Mouse (Mus musculus) layer of hippocampus, adult 11-12 months (tissue): ENCODE measurements around the gene Cnot8.
A peak's percentile ranks its signal among the peaks of the same experiment; 100 is the strongest.
"Not testable (repeated sequence)": the region's sequence is repeated elsewhere in the genome, so short reads cannot be mapped to it uniquely, and the experiment has no call there.

Source experiments
- DNase-seq: peaks from one replicate; pipeline ENCODE4 v3.0.0; 2022; ENCODE audit warnings: low spot score

Gene Cnot8

GRCm38 (mm10) chr11:58103697-58104306 lies at the start of gene Cnot8:
Gene Cnot8 (plus strand): TSS chr11:58104153.
- DNase-seq, result peak; percentile 99

GRCm38 (mm10) chr11:58057455-58057854 lies 46.5 kb upstream of the Cnot8 start:
- peak; percentile 61 for DNase-seq

GRCm38 (mm10) chr11:58059752-58060151 lies 44.2 kb upstream of the Cnot8 start:
- not testable (repeated sequence) for DNase-seq

- DNase-seq, result not testable (repeated sequence)
Observed at GRCm38 (mm10) chr11:58061218-58061617, 42.7 kb upstream of the Cnot8 start.

- DNase-seq, result no peak
Observed at GRCm38 (mm10) chr11:58062586-58062985, 41.4 kb upstream of the Cnot8 start.

- DNase-seq, result no peak
Observed at GRCm38 (mm10) chr11:58065025-58065424, 38.9 kb upstream of the Cnot8 start.

- DNase-seq, result no peak
Observed at GRCm38 (mm10) chr11:58072978-58073377, 31.0 kb upstream of the Cnot8 start.

GRCm38 (mm10) chr11:58077270-58077669 lies 26.7 kb upstream of the Cnot8 start:
- no peak for DNase-seq

- DNase-seq, result no peak
Observed at GRCm38 (mm10) chr11:58081716-58082115, 22.2 kb upstream of the Cnot8 start.

- DNase-seq, result no peak
Observed at GRCm38 (mm10) chr11:58092541-58092940, 11.4 kb upstream of the Cnot8 start.

- DNase-seq, result no peak
Observed at GRCm38 (mm10) chr11:58093021-58093528, 10.9 kb upstream of the Cnot8 start, which contains the start of gene Gm12248. Gene Gm12248 (minus strand): TSS chr11:58093134.

- no peak for DNase-seq
Observed at GRCm38 (mm10) chr11:58094766-58095165, 9.2 kb upstream of the Cnot8 start.

- no peak for DNase-seq
Observed at GRCm38 (mm10) chr11:58095561-58095960, 8.4 kb upstream of the Cnot8 start.

- no peak for DNase-seq
Observed at GRCm38 (mm10) chr11:58096160-58096559, 7.8 kb upstream of the Cnot8 start.

GRCm38 (mm10) chr11:58096821-58097620 lies 6.9 kb upstream of the Cnot8 start:
- no peak for DNase-seq

- DNase-seq, result no peak
Observed at GRCm38 (mm10) chr11:58097621-58098365, 6.2 kb upstream of the Cnot8 start.

- not testable (repeated sequence) for DNase-seq
Observed at GRCm38 (mm10) chr11:58098366-58098720, 5.6 kb upstream of the Cnot8 start.

- DNase-seq, result no peak
Observed at GRCm38 (mm10) chr11:58100006-58100405, 3.9 kb upstream of the Cnot8 start.

- no peak for DNase-seq
Observed at GRCm38 (mm10) chr11:58101194-58101720, 2.7 kb upstream of the Cnot8 start.

GRCm38 (mm10) chr11:58102146-58102545 lies 1.8 kb upstream of the Cnot8 start:
- no peak for DNase-seq

- no peak for DNase-seq
Observed at GRCm38 (mm10) chr11:58102581-58103343, 1.2 kb upstream of the Cnot8 start.

GRCm38 (mm10) chr11:58103344-58103653 lies 654 bp upstream of the Cnot8 start:
- DNase-seq, result no peak
